Mouse (Mus musculus) embryo, embryonic 10.5 days (tissue): ENCODE measurements around the gene Smim1.

Experiments used
- DNase-seq: peaks from one replicate; pipeline ENCODE4 v3.0.0-alpha.2; 2015; ENCODE audit warnings: low spot score

Gene Smim1

DNA sequence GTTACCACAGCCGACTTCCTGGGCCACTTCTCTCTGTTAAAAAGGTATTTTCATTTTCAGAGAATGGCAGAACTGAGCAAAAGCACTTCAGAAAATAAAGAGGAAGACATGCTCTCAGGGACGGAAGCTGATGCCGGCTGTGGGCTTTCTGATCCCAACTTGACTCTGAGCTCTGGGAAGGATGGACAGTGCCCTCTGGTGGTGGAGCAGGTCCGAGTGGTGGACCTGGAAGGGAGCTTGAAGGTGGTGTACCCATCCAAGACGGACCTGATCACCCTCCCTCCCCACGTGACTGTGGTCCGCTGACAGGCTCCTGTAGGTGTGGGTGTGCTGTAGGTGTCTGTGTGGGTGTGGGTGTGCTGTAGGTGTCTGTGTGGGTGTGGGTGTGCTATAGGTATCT is 6.5 kb downstream of the Smim1 start:
- peak; percentile 32 for DNase-seq

DNA sequence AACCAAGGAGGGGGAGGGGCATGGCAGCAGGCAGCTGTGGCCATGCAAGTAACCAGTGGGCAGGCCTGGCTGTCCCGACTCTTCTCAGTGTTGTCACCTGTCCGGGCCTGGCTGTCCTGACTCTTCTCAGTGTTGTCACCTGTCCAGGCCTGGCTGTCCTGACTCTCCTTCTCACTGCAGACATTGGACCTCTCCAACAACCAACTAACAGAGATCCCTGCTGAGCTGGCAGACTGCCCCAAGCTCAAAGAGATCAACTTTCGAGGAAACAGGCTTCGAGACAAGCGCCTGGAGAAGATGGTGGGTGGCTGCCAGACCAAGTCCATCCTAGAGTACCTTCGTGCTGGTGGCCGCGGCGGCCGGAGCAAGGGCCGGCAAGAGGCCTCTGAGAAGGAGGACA is 10.6 kb downstream of the Smim1 start:
- no peak for DNase-seq

DNA sequence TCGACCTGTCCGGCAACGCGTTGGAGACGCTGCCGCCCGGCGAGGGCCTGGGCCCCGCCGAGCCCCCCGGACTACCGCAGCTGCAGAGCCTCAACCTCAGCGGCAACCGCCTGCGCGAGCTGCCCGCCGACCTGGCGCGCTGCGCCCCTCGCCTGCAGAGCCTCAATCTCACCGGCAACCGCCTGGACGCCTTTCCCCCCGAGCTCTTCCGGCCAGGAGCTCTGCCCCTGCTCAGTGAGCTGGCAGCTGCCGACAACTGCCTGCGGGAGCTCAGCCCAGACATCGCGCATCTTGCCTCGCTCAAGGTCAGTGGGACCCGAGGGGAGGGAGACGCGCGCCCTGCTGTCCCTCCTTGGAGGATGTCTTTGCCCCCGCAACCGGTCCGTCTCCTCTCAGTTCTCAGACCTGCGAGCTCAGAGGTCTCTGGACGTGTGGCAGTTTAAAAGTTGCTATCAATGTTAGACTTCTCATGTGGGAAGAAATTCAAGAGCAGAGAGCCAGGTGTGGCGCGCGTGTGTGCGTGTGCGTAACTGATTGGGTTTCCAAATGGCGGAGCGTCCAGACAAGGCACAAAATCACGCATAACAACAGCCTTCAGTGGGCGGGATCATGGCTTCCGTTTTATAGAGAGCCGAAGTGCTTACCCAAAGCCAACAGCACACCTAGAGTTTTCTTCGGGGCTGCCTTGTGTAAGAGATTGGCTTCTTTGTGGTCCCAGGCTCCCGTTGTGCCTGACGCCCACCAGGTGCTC is 13.7 kb downstream of the Smim1 start:
- peak; percentile 9 for DNase-seq

DNA sequence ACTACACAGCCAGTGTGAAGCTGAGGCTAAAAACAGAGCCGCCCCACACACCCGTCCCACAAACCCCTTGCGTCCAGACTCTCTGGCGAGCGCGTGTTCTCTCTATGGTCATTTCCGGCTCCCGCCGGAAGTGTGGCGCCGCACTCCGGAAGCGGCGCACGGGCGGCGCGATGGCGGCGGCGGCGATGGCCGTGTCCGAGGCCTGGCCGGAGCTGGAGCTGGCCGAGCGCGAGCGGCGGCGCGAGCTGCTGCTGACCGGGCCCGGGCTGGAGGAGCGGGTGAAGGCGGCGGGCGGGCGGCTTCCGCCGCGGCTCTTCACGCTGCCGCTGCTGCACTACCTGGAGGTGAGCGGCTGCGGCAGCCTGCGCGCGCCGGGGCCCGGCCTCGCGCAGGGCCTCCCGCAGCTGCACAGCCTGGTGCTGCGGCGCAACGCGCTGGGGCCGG is 14.4 kb downstream of the Smim1 start, which contains the start of gene Lrrc47:
Gene Lrrc47 (plus strand): TSS at position 86 of the 444 bp plus-strand sequence.
- peak; percentile 90 for DNase-seq

DNA sequence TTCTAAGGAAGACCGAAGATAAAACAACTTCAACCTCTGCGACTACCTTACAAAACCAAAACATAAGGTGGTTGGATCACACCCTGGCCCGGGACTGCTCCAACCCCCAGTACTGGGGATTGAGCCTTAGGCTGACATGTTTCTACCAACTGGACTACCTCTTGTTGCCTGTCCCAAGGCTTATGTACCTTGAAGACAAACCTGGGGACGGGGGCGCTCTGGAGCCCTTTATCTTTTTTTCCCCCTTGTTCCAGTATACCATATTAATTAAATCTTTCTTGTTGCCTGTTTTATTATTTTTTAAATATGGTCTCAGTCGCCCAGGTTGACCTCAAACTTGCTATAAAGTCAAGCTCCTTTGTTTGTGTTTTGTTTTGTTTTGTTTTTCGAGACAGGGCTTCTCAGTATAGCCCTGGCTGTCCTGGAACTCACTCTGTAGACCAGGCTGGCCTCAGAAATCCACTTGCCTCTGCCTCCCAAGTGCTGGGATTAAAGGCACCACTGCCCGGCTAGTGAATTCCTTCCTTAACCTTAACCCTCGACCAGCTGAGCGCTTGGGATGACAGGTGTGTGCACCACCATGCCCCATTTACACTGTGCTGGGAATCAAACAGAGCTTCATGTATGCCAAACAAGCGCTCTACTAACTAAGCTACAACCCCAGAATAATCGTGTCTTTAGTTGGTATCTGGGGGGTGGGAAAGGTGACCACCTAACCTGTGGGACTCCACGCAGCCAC is 15.0 kb downstream of the Smim1 start:
- DNase-seq, result no peak

DNA sequence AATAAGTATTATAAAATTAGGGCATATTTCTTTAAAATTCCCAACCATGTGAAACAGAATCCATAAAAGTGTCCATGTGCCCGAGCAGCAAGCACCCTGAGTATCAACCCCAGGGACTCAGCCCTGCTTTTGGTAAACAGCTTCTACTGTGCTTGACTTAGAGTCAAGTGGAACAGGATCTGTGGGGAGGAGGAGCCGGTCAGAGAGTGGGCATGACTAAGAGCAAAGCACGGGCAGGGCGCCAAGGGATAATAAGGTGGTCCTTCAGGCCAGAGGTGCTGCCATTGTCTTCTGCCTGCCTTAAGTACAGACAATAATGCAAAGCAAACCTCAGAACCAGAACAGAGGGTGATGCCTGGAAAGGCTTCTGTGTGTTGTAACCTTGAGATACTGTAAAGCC is 18.3 kb downstream of the Smim1 start:
- DNase-seq, result no peak

DNA sequence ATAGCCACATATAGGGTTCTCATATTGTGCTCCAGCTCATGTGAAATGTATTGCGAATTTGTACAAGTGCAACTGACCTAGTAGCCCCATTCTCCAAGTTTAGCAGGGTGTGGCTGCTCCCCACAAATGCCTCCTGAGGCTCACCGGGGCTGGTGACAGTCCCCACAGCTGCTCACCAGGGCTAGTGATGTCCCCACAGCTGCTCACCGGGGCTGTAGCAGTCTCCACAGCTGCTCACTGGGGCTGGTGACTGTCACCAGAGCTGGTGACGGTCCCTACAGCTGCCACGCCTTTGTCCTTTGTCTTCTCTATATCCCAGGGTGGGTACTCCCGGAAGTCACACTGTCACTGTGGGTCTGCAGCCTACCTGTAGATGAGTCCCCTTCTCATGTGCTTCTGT is 19.8 kb downstream of the Smim1 start:
- no peak for DNase-seq

DNA sequence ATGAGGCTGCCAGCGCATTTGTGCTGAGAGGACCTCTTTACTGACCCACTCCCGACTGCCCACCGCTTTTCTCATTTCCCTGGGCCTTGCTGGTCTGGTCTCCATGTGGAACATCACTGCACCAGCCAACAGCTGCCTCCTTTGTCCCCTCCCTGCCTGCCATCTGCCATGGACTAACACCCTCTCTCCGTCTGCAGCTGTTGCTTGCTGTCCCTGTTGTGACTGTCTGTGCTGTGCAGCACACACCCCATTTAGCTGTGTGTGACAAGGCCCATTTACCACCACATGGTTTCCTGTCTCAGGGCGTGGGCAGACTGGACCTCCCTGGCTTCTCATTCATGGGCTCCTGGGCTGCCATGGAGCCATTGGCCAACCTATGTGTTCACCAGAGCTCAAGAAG is 20.5 kb downstream of the Smim1 start:
- no peak for DNase-seq

DNA sequence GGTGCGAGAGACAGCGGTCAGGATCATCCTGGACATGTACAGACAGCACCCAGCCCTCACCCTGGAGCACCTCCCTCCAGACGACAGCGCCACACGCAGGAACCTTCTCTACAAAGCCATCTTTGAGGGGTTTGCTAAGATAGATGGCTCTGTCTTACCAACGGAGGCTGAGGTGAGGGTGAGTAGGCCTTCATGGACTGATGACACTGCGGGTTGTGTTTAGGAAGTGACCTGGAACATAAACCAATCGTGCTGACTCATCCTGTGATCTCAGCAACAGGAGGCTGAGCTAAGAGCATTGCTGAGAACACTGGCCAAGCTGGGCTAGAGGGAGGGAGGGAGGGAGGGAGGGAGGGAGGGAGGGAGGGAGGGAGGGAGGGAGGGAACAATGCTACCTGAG is 32.5 kb downstream of the Smim1 start:
- DNase-seq, result no peak

DNA sequence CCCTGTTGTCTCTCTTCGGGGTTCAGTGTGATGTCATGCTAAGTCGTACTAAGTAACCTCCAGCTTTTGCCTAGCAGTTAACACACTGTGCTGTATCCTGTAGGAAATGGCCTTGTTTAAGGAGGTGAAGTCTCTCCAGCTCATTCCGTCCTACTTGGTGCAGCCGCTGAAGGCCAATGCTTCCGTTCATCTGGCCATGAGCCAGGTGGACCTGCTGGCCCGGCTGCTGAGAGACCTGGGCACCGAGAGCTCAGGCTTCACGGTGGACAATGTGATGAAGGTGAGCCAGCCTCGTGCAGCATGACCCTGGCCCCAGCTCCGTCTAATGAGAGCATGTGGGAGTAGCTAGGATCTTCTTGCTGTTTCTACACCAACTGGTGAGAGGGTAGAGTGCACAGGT is 33.3 kb downstream of the Smim1 start:
- no peak for DNase-seq

DNA sequence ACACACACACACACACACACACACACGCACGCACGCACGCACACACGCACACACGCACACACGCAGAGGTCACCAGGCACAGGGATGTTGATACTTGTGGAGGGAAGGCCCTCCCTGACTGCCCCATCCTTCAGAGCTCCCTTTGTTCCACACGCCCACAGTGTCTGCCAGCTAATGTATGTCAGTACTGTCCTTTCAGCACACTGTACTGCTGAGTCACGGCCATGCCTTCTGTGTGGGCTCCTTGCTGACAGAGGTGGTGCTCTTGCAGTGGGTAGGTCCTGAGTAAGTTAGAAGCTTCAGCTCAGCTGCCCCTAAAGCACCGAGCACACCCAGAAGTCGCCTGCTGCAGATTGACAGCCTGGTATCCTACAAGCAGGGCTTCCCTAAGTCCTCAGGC is 45.6 kb downstream of the Smim1 start:
- DNase-seq, result no peak

DNA sequence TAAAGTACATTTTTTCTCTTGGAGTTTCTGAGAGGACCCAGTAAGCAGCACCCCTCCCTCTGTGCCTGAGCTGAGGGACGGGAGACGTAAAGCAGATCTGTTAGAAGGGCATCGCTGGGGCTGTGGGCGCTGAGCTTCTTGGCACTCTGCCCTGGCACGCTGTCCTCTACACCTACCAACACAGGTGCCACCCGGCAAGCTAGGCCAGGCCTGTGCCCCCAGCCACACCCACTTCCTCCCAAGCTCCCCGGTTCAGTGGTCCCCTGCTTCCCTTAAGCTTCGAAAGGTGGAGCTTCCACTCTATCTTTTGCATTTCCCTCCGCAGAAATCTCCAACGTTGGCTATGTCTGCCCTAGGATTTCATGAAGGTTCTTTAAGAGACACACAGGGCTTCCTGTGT is 46.8 kb downstream of the Smim1 start:
- no peak for DNase-seq

DNA sequence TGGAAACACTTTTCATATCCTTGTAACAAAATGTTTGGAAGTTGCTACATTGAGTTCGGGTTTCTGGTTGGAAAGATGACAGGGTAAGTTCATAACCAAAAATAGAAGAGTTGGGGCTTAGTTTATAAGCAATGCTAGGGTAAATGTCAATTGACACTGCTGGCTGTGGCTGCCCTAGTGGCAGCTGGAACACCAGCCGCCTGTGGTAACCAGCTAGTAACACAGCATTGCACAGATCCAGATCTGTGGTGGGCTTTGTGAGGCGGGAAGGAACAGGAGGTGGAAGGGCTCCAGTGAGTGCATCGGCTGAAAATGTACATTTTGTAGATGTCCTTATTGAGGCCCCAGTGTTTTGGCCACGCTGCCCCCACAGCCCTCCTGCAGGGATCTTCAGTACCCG is 50.3 kb downstream of the Smim1 start:
- peak; percentile 12 for DNase-seq

DNA sequence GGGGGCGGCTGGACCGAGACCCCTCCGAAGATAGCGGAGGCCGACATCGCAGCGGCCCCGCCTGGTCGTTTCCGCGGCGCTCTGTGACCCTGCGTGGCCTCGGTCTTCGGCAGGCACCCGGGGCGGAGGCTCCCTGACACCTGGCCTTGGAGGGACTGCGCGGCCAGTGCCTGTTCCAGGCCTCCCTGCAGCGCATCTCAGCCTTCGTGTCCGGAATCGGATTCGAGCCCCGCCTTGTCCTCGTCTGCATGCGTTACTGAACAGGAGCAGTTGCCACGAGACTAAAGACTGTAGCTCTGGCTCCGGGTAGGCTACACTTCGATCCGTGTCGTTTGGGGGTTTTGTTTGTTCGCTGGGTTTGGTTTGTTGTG is 50.8 kb downstream of the Smim1 start:
- no peak for DNase-seq

DNA sequence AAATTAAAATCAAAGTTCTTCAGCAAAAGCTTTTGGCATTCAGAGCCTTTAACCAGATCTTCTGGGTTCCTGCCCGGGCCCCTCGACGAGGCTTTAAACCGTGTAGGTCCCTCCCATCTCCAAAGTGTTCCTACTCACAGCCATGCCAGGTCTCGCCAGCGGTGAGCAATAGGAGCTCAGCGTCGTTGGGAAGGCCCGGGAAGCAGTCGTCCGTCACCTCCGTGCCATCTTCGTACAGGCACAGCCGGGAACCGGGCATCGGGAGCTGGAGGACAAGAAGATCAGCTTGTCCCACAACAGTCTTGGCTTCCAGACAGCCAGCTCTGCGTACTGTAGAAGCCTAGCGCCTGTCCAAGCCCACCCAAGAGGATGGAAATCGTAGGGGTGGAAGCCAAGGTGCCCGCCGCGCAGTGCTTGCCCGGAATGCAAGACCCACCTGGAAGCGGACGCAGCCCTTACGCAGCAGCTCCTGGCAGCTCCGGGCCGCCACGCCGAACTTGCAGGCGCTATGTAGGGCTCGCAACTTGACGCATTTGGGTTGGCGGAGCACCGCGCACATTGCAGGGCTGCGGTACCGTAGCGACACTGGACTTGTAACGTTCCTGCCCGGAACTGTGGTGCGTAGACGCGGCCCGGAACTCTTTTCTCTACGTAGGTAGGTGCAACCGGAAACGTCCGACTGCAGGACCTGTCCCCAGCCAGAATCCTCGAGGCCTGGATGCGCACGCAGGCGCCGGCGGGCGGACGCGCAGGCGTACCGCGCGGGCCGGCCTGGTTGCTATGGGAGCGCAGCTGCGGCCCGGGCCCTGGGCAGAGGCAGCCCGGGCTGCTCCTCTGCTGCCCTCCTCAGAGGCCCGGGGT is 51.4 kb downstream of the Smim1 start, which contains the start of the genes Dffb and Cep104:
Gene Dffb (minus strand): TSS at position 696 of the 861 bp plus-strand sequence.
Gene Cep104 (plus strand): TSS at position 764 of the 861 bp plus-strand sequence.
- DNase-seq, result peak; percentile 95
